Mouse (Mus musculus) liver, postnatal 0 days (tissue): ENCODE measurements around the gene Igflr1. TPM values are rescaled to one million over a fixed set of nuclear protein-coding genes. Genes with fewer than 3 reads are reported as not detected.

Experiments used
- ATAC-seq: fragments of 200-750 bp; cut with Nextera tagmentation; 2 replicates; pipeline ENCODE4 v1.8.0; 2017; ENCODE audit warnings: mild to moderate bottlenecking, moderate library complexity
- DNase-seq: peaks from one replicate; pipeline ENCODE4 v3.0.0-alpha.2; 2016
- H3K27ac ChIP-seq: fragments of 300-500 bp; sonication (generic); 2 replicates; pipeline ENCODE4 v1.5.1; 2014; ENCODE audit warnings: antibody characterized with exemption, moderate library complexity, mild to moderate bottlenecking, low read depth
- H3K27me3 ChIP-seq: fragments of 300-500 bp; sonication (generic); 2 replicates; pipeline ENCODE4 v1.6.1; 2014; ENCODE audit warnings: low read length, control low read depth, mixed read lengths; ENCODE audit not compliant: insufficient read depth
- H3K36me3 ChIP-seq: fragments of 300-500 bp; sonication (generic); replicated peaks from 2 replicates; pipeline ENCODE4 v1.6.1; 2014; ENCODE audit warnings: mild to moderate bottlenecking, control low read depth, low read length, moderate library complexity, mixed read lengths; ENCODE audit not compliant: insufficient read depth
- H3K4me1 ChIP-seq: fragments of 300-500 bp; sonication (generic); 2 replicates; pipeline ENCODE4 v1.6.1; 2014; ENCODE audit warnings: antibody characterized with exemption, mild to moderate bottlenecking, control low read depth; ENCODE audit not compliant: insufficient read depth
- H3K4me2 ChIP-seq: fragments of 300-500 bp; sonication (generic); 2 replicates; pipeline ENCODE4 v1.6.1; 2014; ENCODE audit warnings: low read depth, mild to moderate bottlenecking, low read length, moderate library complexity, mixed read lengths
- H3K4me3 ChIP-seq: fragments of 300-500 bp; sonication (generic); 2 replicates; pipeline ENCODE4 v1.5.1; 2014; ENCODE audit warnings: low read depth, low read length
- H3K9ac ChIP-seq: fragments of 300-500 bp; sonication (generic); replicated peaks from 2 replicates; pipeline ENCODE4 v1.6.1; 2014; ENCODE audit warnings: mild to moderate bottlenecking, moderate library complexity
- H3K9me3 ChIP-seq: fragments of 300-500 bp; sonication (generic); 2 replicates; pipeline ENCODE4 v1.6.1; 2016; ENCODE audit warnings: mild to moderate bottlenecking, control low read depth, low read length, mixed read lengths
- CTCF ChIP-seq: sonication (generic); IDR thresholded peaks from 2 replicates; pipeline ENCODE4 v1.5.1; 2016; ENCODE audit warnings: antibody characterized with exemption, low read depth
- EP300 ChIP-seq: IDR thresholded peaks from 2 replicates; pipeline ENCODE4 v1.6.1; 2016; ENCODE audit warnings: antibody characterized with exemption, low read depth, mild to moderate bottlenecking
- WGBS: fragments of 180-500 bp; shearing (Covaris S2); extraction: QIAGEN DNeasy Blood & Tissue Kit; methylation state at CpG from one replicate; pipeline ENCODE4 v1.1.7; 2014; ENCODE audit not compliant: insufficient replicate concordance; 5-methylcytosine and 5-hydroxymethylcytosine counted together
- polyA plus RNA-seq: library from polyadenylated mRNA; unstranded; fragments of >200 nt; fragmentation: Nextera tagmentation; extraction: Ambion mirVana; gene quantifications from 2 replicates; pipeline ENCODE4 v1.2.1, GENCODE M21; 2015

The Igflr1 gene
- polyA plus RNA-seq, 1 experiment from 2014 or later: 1.2 TPM

- Histone ChIP-seq H3K4me1 (no peaks in the 10 kb centered on the region), H3K9ac (no peak overlapping the region), H3K27ac (no peak overlapping the region), H3K9me3 (no peaks in the 10 kb centered on the region), H3K36me3 (no peaks in the 10 kb centered on the region), H3K27me3 (no peaks in the 10 kb centered on the region), H3K4me3 (no peak overlapping the region), H3K4me2 (no peak overlapping the region)
- TF ChIP-seq EP300 (no peak), CTCF (peak; percentile 82)
- ATAC-seq: peak; percentile 49; the same call in 1 of the 2 replicates
- 20% methylated on average over 8 of the region's 8 CpGs for WGBS
- DNase-seq: peak; percentile 77
These were observed 42.6 kb downstream of the Igflr1 start for GRCm38 (mm10) chr7:30607706-30608309.

DNA sequence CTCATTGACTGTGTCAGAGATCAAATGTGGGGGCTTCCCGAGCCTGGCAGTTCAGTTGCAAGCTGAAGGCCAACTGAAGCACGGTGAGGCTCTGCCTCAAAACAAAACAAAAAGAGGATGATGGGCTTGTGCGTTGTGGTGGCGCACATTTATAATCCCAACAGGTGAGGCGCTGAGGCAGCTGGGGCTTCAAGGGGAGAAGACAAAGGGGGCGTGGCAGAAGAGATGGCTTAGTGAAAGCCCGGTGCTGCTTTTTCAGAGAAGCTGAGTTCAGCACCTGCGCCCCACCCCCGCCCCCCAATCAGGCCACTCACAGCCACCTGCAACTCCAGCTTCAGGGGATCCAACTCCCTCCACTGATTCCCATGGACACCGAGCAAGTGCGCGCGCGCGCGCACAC is 43.2 kb downstream of the Igflr1 start:
- no peaks in the 10 kb centered on the region for H3K9me3 ChIP-seq
- ATAC-seq: no peak
- H3K4me3 ChIP-seq: no peak overlapping the region
- no peak overlapping the region for H3K4me2 ChIP-seq
- no peaks in the 10 kb centered on the region for H3K27me3 ChIP-seq
- TF ChIP-seq EP300 (no peak), CTCF (no peak)
- no peaks in the 10 kb centered on the region for H3K36me3 ChIP-seq
- H3K4me1 ChIP-seq: no peaks in the 10 kb centered on the region
- no peak overlapping the region for H3K9ac ChIP-seq
- whole genome bisulfite sequencing: 56% methylated on average over 16 of the region's 16 CpGs
- no peak for DNase-seq
- no peak overlapping the region for H3K27ac ChIP-seq

GRCm38 (mm10) chr7:30610043-30610442 is 44.8 kb downstream of the Igflr1 start:
- Histone ChIP-seq H3K4me3 (no peak overlapping the region), H3K9ac (no peak overlapping the region), H3K27me3 (no peaks in the 10 kb centered on the region), H3K4me2 (no peak overlapping the region), H3K36me3 (no peaks in the 10 kb centered on the region), H3K9me3 (no peaks in the 10 kb centered on the region), H3K4me1 (0 out of 2 replicates have a peak, but pooled peaks cover 2% of the 10 kb centered on the region), H3K27ac (no peak overlapping the region)
- TF ChIP-seq EP300: no peak
- TF ChIP-seq CTCF: 0 out of 2 replicates have a peak, but pooled peaks have one; percentile 3
- ATAC-seq: no peak
- WGBS: 47% methylated on average over 7 of the region's 7 CpGs
- no peak for DNase-seq

DNA sequence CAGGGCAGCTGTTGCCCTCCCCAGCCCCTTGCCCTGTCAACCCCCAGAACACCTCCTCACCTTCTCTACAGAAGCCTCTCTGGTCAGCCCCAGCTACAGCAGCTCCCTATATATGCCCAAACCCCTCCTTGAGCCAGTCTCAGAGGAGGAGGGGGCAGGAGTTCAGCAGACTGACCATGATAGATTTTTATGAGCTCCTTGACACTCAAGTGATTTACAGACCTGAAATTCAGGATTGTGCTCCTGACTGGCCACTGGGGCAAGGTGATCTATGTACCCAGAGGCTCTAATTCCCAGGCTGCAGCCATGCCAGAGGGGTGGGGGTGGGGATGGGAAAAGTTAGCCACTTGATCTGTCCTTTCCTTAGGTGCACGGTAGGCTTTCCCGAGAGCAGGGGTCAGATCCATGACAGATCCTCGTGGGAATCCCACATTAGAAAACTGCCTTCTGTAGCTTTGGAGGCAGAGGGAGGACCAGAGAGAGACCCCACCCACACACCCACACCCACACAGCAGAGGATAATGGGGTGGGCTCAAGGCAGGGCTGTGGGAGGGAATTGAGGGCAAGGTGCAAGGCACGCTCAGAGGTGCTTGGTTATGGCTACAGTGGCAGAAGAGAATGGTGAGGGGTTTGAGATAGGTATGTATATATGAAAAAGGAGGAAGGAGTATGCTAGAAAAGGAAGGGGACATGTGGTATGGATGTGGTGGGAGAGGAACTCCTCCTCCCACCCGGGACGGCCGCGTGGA is 47.6 kb downstream of the Igflr1 start, which contains the start of gene Upk1a:
Gene Upk1a, minus strand, starts transcription at position 194 of the 749 bp plus-strand sequence.
- Histone ChIP-seq H3K27me3 (no peaks in the 10 kb centered on the region), H3K36me3 (peaks cover 13% of the 10 kb centered on the region), H3K9me3 (no peaks in the 10 kb centered on the region), H3K9ac (no peak within 1 kb of the TSS), H3K27ac (no peak within 1 kb of the TSS), H3K4me2 (no peak within 1 kb of the TSS), H3K4me1 (0 out of 2 replicates have a peak, but pooled peaks cover 2% of the 10 kb centered on the region), H3K4me3 (no peak within 1 kb of the TSS)
- DNase-seq: no peak
- no peak for ATAC-seq
- TF ChIP-seq CTCF (no peak), EP300 (no peak)
- WGBS: 73% methylated on average over 8 of the region's 8 CpGs

DNA sequence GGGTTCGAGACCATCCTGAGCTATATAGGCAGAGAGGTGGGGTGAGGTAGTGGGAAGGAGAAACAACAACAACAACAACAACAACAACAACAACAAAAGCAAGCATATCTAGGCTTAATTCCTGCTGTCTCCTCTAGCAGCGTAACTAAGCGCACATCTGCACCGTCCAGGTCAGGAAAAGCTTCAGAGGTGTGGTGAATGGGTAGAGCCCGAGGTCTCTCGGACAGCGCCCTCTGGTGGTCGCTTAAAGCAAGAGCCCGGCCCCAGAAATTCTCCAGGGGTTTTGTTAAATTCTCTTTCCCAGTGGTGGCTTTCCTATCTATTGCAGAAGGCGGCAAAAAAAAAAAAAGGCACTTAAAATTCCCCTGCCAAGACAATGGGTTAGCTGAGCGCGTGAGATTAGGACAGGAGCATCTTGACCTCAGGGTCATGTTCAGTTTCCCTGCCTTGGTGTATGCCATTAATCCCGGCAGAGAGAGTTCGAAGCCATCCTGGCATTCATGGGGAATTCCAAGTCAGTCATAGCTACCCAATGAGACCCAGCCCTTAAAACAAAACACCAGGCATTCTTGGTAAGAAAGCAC is 48.4 kb downstream of the Igflr1 start:
- no peaks in the 10 kb centered on the region for H3K9me3 ChIP-seq
- no peak overlapping the region for H3K9ac ChIP-seq
- no peak overlapping the region for H3K27ac ChIP-seq
- 0 out of 2 replicates have a peak, but pooled peaks cover 2% of the 10 kb centered on the region for H3K4me1 ChIP-seq
- 18% methylated on average over 14 of the region's 14 CpGs for WGBS
- TF ChIP-seq EP300: no peak
- TF ChIP-seq CTCF: peak; percentile 73
- DNase-seq (peak; percentile 79), ATAC-seq (peak; percentile 58; the same call in 1 of the 2 replicates)
- no peak overlapping the region for H3K4me2 ChIP-seq
- H3K4me3 ChIP-seq: no peak overlapping the region
- no peaks in the 10 kb centered on the region for H3K27me3 ChIP-seq
- peaks cover 20% of the 10 kb centered on the region for H3K36me3 ChIP-seq

GRCm38 (mm10) chr7:30614454-30614853 is 49.2 kb downstream of the Igflr1 start:
- Histone ChIP-seq H3K27ac (no peak overlapping the region), H3K27me3 (no peaks in the 10 kb centered on the region), H3K4me2 (no peak overlapping the region), H3K4me3 (no peak overlapping the region), H3K9me3 (no peaks in the 10 kb centered on the region), H3K36me3 (peaks cover 28% of the 10 kb centered on the region), H3K9ac (no peak overlapping the region), H3K4me1 (0 out of 2 replicates have a peak, but pooled peaks cover 2% of the 10 kb centered on the region)
- WGBS: 43% methylated on average over 2 of the region's 2 CpGs
- ATAC-seq (peak; percentile 44), DNase-seq (no peak)
- peak; percentile 54 for TF ChIP-seq CTCF
- no peak for TF ChIP-seq EP300
